Mouse (Mus musculus): ENCODE results near the gene Abi3.

GRCm38 (mm10) chr11:95783958-95784357, 58.3 kb downstream of the Abi3 start:
- TF ChIP-seq CTCF (IDR thresholded peaks at IDR 0.05; ENCODE audit: low read depth, low read length) (no peak), POLR2A (IDR thresholded peaks at IDR 0.05; ENCODE audit: borderline replicate concordance, low read depth, low read length) (no peak)
